Mouse (Mus musculus) MEL (cell line): Measurements from ENCODE around the gene Inhbe. TPM values are rescaled to one million over a fixed set of nuclear protein-coding genes. Genes with fewer than 3 reads are reported as not detected.
A peak's percentile ranks its signal among the peaks of the same experiment; 100 is the strongest.

Experiments
- DNase-seq: peaks from one replicate; pipeline ENCODE4 v3.0.0; 2011; ENCODE audit warnings: low read depth, low spot score
- H3K27ac ChIP-seq: 2 replicates; pipeline ENCODE4 v1.5.1; 2012; ENCODE audit warnings: low read depth, mild to moderate bottlenecking, control low read depth, low read length, moderate library complexity; ENCODE audit not compliant: control insufficient read depth
- H3K27me3 ChIP-seq, 2 experiments: fragments of 150-350 bp in 1 of 2; sonication (generic) in 1 of 2; 2 replicates each; pipeline ENCODE4 v1.6.1; 2012; ENCODE audit warnings: low read length in 2 of 2, mild to moderate bottlenecking in 2 of 2, improper control_type of control experiment in 1 of 2, moderate library complexity in 1 of 2; ENCODE audit not compliant: insufficient read depth in 2 of 2, control insufficient read depth in 1 of 2
- H3K36me3 ChIP-seq, 2 experiments: 2 replicates each; pipeline ENCODE4 v1.6.1; 2012 to 2014; ENCODE audit warnings: low read length in 2 of 2, improper control_type of control experiment in 1 of 2, inconsistent platforms in 1 of 2, mild to moderate bottlenecking in 1 of 2; ENCODE audit not compliant: insufficient read depth in 2 of 2, control insufficient read depth in 1 of 2
- H3K4me1 ChIP-seq, 2 experiments: fragments of 150-350 bp in 1 of 2; sonication (generic) in 1 of 2; 2 replicates each; pipeline ENCODE4 v1.6.1; 2012; ENCODE audit warnings: low read length in 2 of 2, improper control_type of control experiment in 1 of 2, mild to moderate bottlenecking in 1 of 2; ENCODE audit not compliant: insufficient read depth in 2 of 2, control insufficient read depth in 1 of 2
- H3K4me3 ChIP-seq, 2 experiments: fragments of 150-350 bp in 1 of 2; sonication (generic) in 1 of 2; 2 replicates each; pipeline ENCODE4 v1.5.1; 2012; ENCODE audit warnings: low read depth in 2 of 2, low read length in 2 of 2, mild to moderate bottlenecking in 2 of 2, moderate library complexity in 2 of 2, control low read depth in 1 of 2, improper control_type of control experiment in 1 of 2; ENCODE audit not compliant: control insufficient read depth in 1 of 2, insufficient read depth in 1 of 2
- H3K79me2 ChIP-seq: 2 replicates; pipeline ENCODE4 v1.6.1; 2012; ENCODE audit warnings: mild to moderate bottlenecking, low read length, moderate library complexity; ENCODE audit not compliant: control insufficient read depth, poor library complexity, insufficient read depth
- H3K9ac ChIP-seq: 2 replicates; pipeline ENCODE4 v1.6.1; 2012; ENCODE audit warnings: low read depth, mild to moderate bottlenecking, control low read depth, low read length, moderate library complexity; ENCODE audit not compliant: control insufficient read depth, poor library complexity, severe bottlenecking
- H3K9me3 ChIP-seq: fragments of 150-350 bp; sonication (generic); replicated peaks from 2 replicates; pipeline ENCODE4 v1.6.1; 2012; ENCODE audit warnings: mild to moderate bottlenecking, low read length, improper control_type of control experiment, moderate library complexity; ENCODE audit not compliant: insufficient read depth
- BHLHE40 ChIP-seq: IDR thresholded peaks from 2 replicates; pipeline ENCODE4 v1.6.1; 2012; ENCODE audit warnings: low read depth, mild to moderate bottlenecking, inconsistent platforms, low read length, improper control_type of control experiment, borderline replicate concordance
- CTCF ChIP-seq, 3 experiments: IDR thresholded peaks in 2 of 3; conservative IDR thresholded peaks in 1 of 3; 2 replicates each; pipeline ENCODE4 v1.5.1; 2011 to 2012; ENCODE audit warnings: low read length in 3 of 3, low read depth in 2 of 3, mild to moderate bottlenecking in 2 of 3, improper control_type of control experiment in 1 of 3, inconsistent platforms in 1 of 3, mixed read lengths in 1 of 3, moderate library complexity in 1 of 3; ENCODE audit not compliant: control insufficient read depth in 1 of 3, insufficient read depth in 1 of 3, poor library complexity in 1 of 3, severe bottlenecking in 1 of 3
- E2F4 ChIP-seq: IDR thresholded peaks from 2 replicates; pipeline ENCODE4 v1.6.1; 2011; ENCODE audit warnings: low read depth, low read length, improper control_type of control experiment, borderline replicate concordance
- ETS1 ChIP-seq: IDR thresholded peaks from 2 replicates; pipeline ENCODE4 v1.6.1; 2012; ENCODE audit warnings: low read depth, mild to moderate bottlenecking, inconsistent platforms, low read length, improper control_type of control experiment, moderate library complexity
- GABPA ChIP-seq: IDR thresholded peaks from 2 replicates; pipeline ENCODE4 v1.6.1; 2012; ENCODE audit warnings: low read depth, mild to moderate bottlenecking, inconsistent platforms, low read length, improper control_type of control experiment, moderate library complexity
- GATA1 ChIP-seq: IDR thresholded peaks from 2 replicates; pipeline ENCODE4 v1.6.1; 2011; ENCODE audit warnings: low read depth, low read length, improper control_type of control experiment
- HCFC1 ChIP-seq: IDR thresholded peaks from 2 replicates; pipeline ENCODE4 v1.6.1; 2012; ENCODE audit warnings: low read depth, mild to moderate bottlenecking, inconsistent platforms, low read length, improper control_type of control experiment, moderate library complexity
- JUND ChIP-seq: IDR thresholded peaks from 2 replicates; pipeline ENCODE4 v1.6.1; 2011; ENCODE audit warnings: low read depth, mild to moderate bottlenecking, improper control_type of control experiment, low read length
- KAT2A ChIP-seq: conservative IDR thresholded peaks from 2 replicates; pipeline ENCODE4 v1.6.1; 2012; ENCODE audit warnings: low read depth, low read length, improper control_type of control experiment, inconsistent platforms
- MYC ChIP-seq: IDR thresholded peaks from 2 replicates; pipeline ENCODE4 v1.6.1; 2011; ENCODE audit warnings: low read depth, mild to moderate bottlenecking, low read length, improper control_type of control experiment, moderate library complexity
- NELFE ChIP-seq: IDR thresholded peaks from 2 replicates; pipeline ENCODE4 v1.6.1; 2011; ENCODE audit warnings: low read depth, low read length, improper control_type of control experiment
- RAD21 ChIP-seq: IDR thresholded peaks from 2 replicates; pipeline ENCODE4 v1.6.1; 2011; ENCODE audit warnings: mild to moderate bottlenecking, low read depth, low read length, improper control_type of control experiment
- RCOR1 ChIP-seq: IDR thresholded peaks from 2 replicates; pipeline ENCODE4 v1.6.1; 2012; ENCODE audit warnings: low read depth, mild to moderate bottlenecking, inconsistent platforms, low read length, improper control_type of control experiment
- SIN3A ChIP-seq: IDR thresholded peaks from 2 replicates; pipeline ENCODE4 v1.6.1; 2012; ENCODE audit warnings: low read length, improper control_type of control experiment, inconsistent platforms
- SMC3 ChIP-seq: IDR thresholded peaks from 2 replicates; pipeline ENCODE4 v1.6.1; 2011; ENCODE audit warnings: low read depth, low read length, improper control_type of control experiment
- TAL1 ChIP-seq: IDR thresholded peaks from 2 replicates; pipeline ENCODE4 v1.6.1; 2012; ENCODE audit warnings: mild to moderate bottlenecking, inconsistent platforms, low read length, moderate library complexity, mixed read lengths
- TBP ChIP-seq: IDR thresholded peaks from 2 replicates; pipeline ENCODE4 v1.8.0; 2011; ENCODE audit warnings: low read depth, low read length, improper control_type of control experiment
- TCF12 ChIP-seq: IDR thresholded peaks from 2 replicates; pipeline ENCODE4 v1.6.1; 2014; ENCODE audit warnings: low read depth, mild to moderate bottlenecking, inconsistent platforms, low read length, improper control_type of control experiment, moderate library complexity
- UBTF ChIP-seq: IDR thresholded peaks from 2 replicates; pipeline ENCODE4 v1.6.1; 2012; ENCODE audit warnings: low read depth, mild to moderate bottlenecking, inconsistent platforms, low read length, improper control_type of control experiment, moderate library complexity, borderline replicate concordance; ENCODE audit not compliant: insufficient read depth
- USF2 ChIP-seq, 2 experiments: IDR thresholded peaks; 2 replicates each; pipeline ENCODE4 v1.6.1; 2011 to 2012; ENCODE audit warnings: improper control_type of control experiment in 2 of 2, low read length in 2 of 2, borderline replicate concordance in 1 of 2, inconsistent platforms in 1 of 2, low read depth in 1 of 2, mild to moderate bottlenecking in 1 of 2; ENCODE audit not compliant: insufficient read depth in 1 of 2
- ZC3H11A ChIP-seq: IDR thresholded peaks from 2 replicates; pipeline ENCODE4 v1.6.1; 2012; ENCODE audit warnings: low read depth, mild to moderate bottlenecking, inconsistent platforms, low read length, improper control_type of control experiment
- ZKSCAN1 ChIP-seq: IDR thresholded peaks from 2 replicates; pipeline ENCODE4 v1.6.1; 2012; ENCODE audit warnings: low read depth, mild to moderate bottlenecking, inconsistent platforms, low read length, improper control_type of control experiment, moderate library complexity
- ZNF384 ChIP-seq: IDR thresholded peaks from 2 replicates; pipeline ENCODE4 v1.6.1; 2012; ENCODE audit warnings: low read depth, mild to moderate bottlenecking, inconsistent platforms, low read length, improper control_type of control experiment
- polyA plus RNA-seq, 2 experiments: library from polyadenylated mRNA; stranded (reverse) in 1 of 2; unstranded in 1 of 2; fragments of >175 nt in 1 of 2; fragments of >200 nt in 1 of 2; gene quantifications; 2 replicates each; pipeline versions ENCODE4 v1.2.1 to v1.2.4; 2012; ENCODE audit warnings: low replicate concordance in 2 of 2, low read depth in 1 of 2; ENCODE audit not compliant: insufficient read length in 2 of 2, insufficient read depth in 1 of 2, missing spikeins in 1 of 2
- total RNA-seq: library from RNA; depleted of rRNA; stranded (reverse); fragments of 300-350 nt; gene quantifications from 2 replicates; pipeline ENCODE4 v1.2.3, GENCODE M21; 2012

The Inhbe gene
- total and polyA plus RNA-seq, 3 experiments: 0.03 TPM; not detected in 2

- Histone ChIP-seq H3K4me1 (no peaks in the 10 kb centered on the region), H3K36me3 (no peaks in the 10 kb centered on the region), H3K9me3 (no peaks in the 10 kb centered on the region), H3K27ac (no peak overlapping the region), H3K9ac (no peak overlapping the region), H3K27me3 (no peaks in the 10 kb centered on the region), H3K4me3 (no peak overlapping the region), H3K79me2 (no peaks in the 10 kb centered on the region)
- no peak for TF ChIP-seq ZNF384
- TF ChIP-seq SMC3: peak; percentile 33
- TF ChIP-seq ZC3H11A: no peak
- TF ChIP-seq RAD21: peak; percentile 23
- TF ChIP-seq CTCF (IDR thresholded peaks at IDR 0.05 in 2 of 3, conservative IDR thresholded peaks at IDR 0.05 in 1 of 3; ENCODE audit: control insufficient read depth in 1 of 3, insufficient read depth in 1 of 3, low read depth in 2 of 3, low read length in 3 of 3, poor library complexity in 1 of 3, severe bottlenecking in 1 of 3): peak; percentile 48 to 57 (median 55)
- TF ChIP-seq USF2 (IDR thresholded peaks at IDR 0.05; ENCODE audit: borderline replicate concordance in 1 of 2, insufficient read depth in 1 of 2, low read depth in 1 of 2, low read length in 2 of 2): no peak
- TF ChIP-seq NELFE: no peak
- TF ChIP-seq TCF12: no peak
- TF ChIP-seq GATA1: no peak
- DNase-seq: peak; percentile 50
Observed at GRCm38 (mm10) chr10:127332211-127332874, 21.9 kb downstream of the Inhbe start.

DNA sequence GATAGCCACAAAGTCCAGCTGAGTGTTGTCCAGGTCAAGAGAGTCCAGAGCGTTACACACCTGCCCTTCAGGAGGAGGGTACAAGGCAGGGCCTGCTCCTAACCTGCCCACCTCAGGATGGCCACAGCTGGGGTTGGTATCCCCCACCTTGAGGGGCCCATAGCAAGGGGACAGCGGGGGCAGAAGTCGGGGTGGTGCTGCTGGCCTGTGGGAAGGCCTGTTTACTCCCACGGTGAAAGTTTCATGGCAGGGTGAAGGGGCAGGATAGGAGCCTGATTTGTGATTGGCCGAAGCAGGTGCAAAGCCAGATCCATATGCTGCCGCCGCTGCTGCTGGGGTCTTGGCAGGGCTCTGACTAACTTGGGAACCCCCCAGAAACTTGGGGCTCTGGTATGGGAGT is 24.0 kb downstream of the Inhbe start:
- Histone ChIP-seq H3K27me3 (no peaks in the 10 kb centered on the region), H3K9ac (no peak overlapping the region), H3K36me3 (no peaks in the 10 kb centered on the region), H3K9me3 (no peaks in the 10 kb centered on the region), H3K4me3 (no peak overlapping the region), H3K79me2 (no peaks in the 10 kb centered on the region), H3K4me1 (no peaks in the 10 kb centered on the region), H3K27ac (no peak overlapping the region)
- DNase-seq: no peak
- TF ChIP-seq RCOR1: no peak
- TF ChIP-seq KAT2A: no peak
- TF ChIP-seq ZKSCAN1: no peak
- TF ChIP-seq GATA1: no peak
- no peak for TF ChIP-seq ETS1
- no peak for TF ChIP-seq BHLHE40
- no peak for TF ChIP-seq HCFC1
- TF ChIP-seq ZNF384: no peak
- TF ChIP-seq TAL1: no peak
- no peak for TF ChIP-seq USF2 (IDR thresholded peaks at IDR 0.05; ENCODE audit: borderline replicate concordance in 1 of 2, insufficient read depth in 1 of 2, low read depth in 1 of 2, low read length in 2 of 2)
- TF ChIP-seq SIN3A: no peak
- TF ChIP-seq UBTF: no peak
- TF ChIP-seq MYC: no peak
- no peak for TF ChIP-seq GABPA
- TF ChIP-seq CTCF (IDR thresholded peaks at IDR 0.05 in 2 of 3, conservative IDR thresholded peaks at IDR 0.05 in 1 of 3; ENCODE audit: control insufficient read depth in 1 of 3, insufficient read depth in 1 of 3, low read depth in 2 of 3, low read length in 3 of 3, poor library complexity in 1 of 3, severe bottlenecking in 1 of 3): no peak
- TF ChIP-seq TCF12: no peak
- TF ChIP-seq TBP: no peak
- no peak for TF ChIP-seq JUND
- TF ChIP-seq E2F4: no peak
